Mouse (Mus musculus) liver, adult (tissue): ENCODE measurements around the gene Ces1d.

Source experiments
- GATA4 ChIP-seq: IDR thresholded peaks from 2 replicates; pipeline ENCODE4 v1.6.1; 2014; ENCODE audit warnings: mild to moderate bottlenecking, low read length; ENCODE audit not compliant: insufficient replicate concordance

Gene Ces1d

GRCm38 (mm10) chr8:93171846-93172590, 25.6 kb downstream of the Ces1d start:
- TF ChIP-seq GATA4: no peak

GRCm38 (mm10) chr8:93163363-93163762, 34.3 kb downstream of the Ces1d start:
- no peak for TF ChIP-seq GATA4

- no peak for TF ChIP-seq GATA4
These were observed 46.2 kb downstream of the Ces1d start for GRCm38 (mm10) chr8:93151401-93151800.

DNA sequence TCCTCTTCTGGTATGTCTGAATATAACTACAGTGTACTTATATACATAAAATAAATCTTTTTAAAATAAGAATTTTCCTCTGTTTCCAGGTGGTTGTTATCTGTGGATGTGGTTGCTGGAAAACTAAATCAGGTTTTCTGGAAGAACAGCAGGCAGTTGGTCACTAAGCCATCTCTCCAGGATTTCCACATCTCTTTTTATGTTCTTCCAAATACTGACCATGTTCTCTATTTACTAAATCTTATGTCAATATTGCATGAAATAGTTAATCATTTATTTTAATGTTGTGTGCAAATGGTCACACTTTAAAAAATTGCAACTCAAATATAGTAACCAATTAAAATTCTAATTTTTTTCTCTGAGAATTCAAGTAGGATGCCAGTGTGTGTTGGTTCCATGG, 50.3 kb downstream of the Ces1d start:
- TF ChIP-seq GATA4: no peak

GRCm38 (mm10) chr8:93140696-93141095, 56.9 kb downstream of the Ces1d start:
- TF ChIP-seq GATA4: no peak

GRCm38 (mm10) chr8:93132196-93132595, 65.4 kb downstream of the Ces1d start:
- TF ChIP-seq GATA4: no peak

- TF ChIP-seq GATA4: no peak
These were observed 66.2 kb downstream of the Ces1d start, which contains the start of gene Ces1c for GRCm38 (mm10) chr8:93131233-93131980. TSS of gene Ces1c (minus strand) at chr8:93131283.

- no peak for TF ChIP-seq GATA4
These were observed 71.2 kb downstream of the Ces1d start for GRCm38 (mm10) chr8:93126476-93126875.

DNA sequence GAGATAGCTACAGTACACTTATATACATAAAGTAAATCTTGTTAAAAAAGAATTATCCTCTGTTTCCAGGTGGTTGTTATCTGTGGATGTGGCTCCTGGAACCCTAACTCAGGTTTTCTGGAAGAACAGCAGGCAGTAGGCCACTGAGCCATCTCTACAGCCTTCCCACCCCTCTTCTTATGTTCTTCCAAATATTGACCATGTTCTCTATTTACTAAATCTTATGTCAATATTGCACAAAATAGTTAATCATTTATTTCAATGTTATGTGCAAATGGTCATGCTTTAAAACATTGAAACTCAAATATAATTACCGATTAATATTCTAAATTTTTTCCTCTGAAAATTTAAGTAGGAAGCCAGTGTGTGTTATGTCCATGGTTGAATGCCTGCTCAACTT, 75.6 kb downstream of the Ces1d start:
- TF ChIP-seq GATA4: no peak
